Mouse (Mus musculus) heart, embryonic 11.5 days (tissue): ENCODE measurements around the gene Slc31a1. TPM values are rescaled to one million over a fixed set of nuclear protein-coding genes. Genes with fewer than 3 reads are reported as not detected.
A peak's percentile ranks its signal among the peaks of the same experiment; 100 is the strongest.

ENCODE experiments used
- ATAC-seq: fragments of 200-750 bp; cut with Nextera tagmentation; replicated peaks from 2 replicates; pipeline ENCODE4 v1.8.0; 2017; ENCODE audit warnings: moderate library complexity; ENCODE audit not compliant: insufficient number of reproducible peaks, low FRiP score, low TSS enrichment
- H3K27ac ChIP-seq: fragments of 300-500 bp; sonication (generic); 2 replicates; pipeline ENCODE4 v1.5.1; 2014; ENCODE audit warnings: mild to moderate bottlenecking, low read depth, low read length
- H3K27me3 ChIP-seq: fragments of 300-500 bp; sonication (generic); 2 replicates; pipeline ENCODE4 v1.6.1; 2014; ENCODE audit warnings: mild to moderate bottlenecking, low read length, mixed read lengths; ENCODE audit not compliant: control insufficient read depth, insufficient read depth
- H3K36me3 ChIP-seq: fragments of 300-500 bp; sonication (generic); 2 replicates; pipeline ENCODE4 v1.6.1; 2014; ENCODE audit warnings: mild to moderate bottlenecking, low read length, moderate library complexity, mixed read lengths; ENCODE audit not compliant: control insufficient read depth, insufficient read depth
- H3K4me1 ChIP-seq: fragments of 300-500 bp; sonication (generic); 2 replicates; pipeline ENCODE4 v1.6.1; 2014; ENCODE audit warnings: low read length; ENCODE audit not compliant: control insufficient read depth, insufficient read depth
- H3K4me2 ChIP-seq: fragments of 300-500 bp; sonication (generic); 2 replicates; pipeline ENCODE4 v1.6.1; 2014; ENCODE audit warnings: mild to moderate bottlenecking, moderate library complexity
- H3K4me3 ChIP-seq: fragments of 300-500 bp; sonication (generic); 2 replicates; pipeline ENCODE4 v1.5.1; 2014; ENCODE audit warnings: low read depth, low read length
- H3K9ac ChIP-seq: fragments of 300-500 bp; sonication (generic); 2 replicates; pipeline ENCODE4 v1.6.1; 2014; ENCODE audit warnings: mild to moderate bottlenecking, low read depth, low read length, moderate library complexity
- H3K9me3 ChIP-seq: fragments of 300-500 bp; sonication (generic); replicated peaks from 2 replicates; pipeline ENCODE4 v1.6.1; 2016; ENCODE audit warnings: low read length; ENCODE audit not compliant: control insufficient read depth
- WGBS: fragments of 180-500 bp; shearing (Covaris S2); extraction: QIAGEN DNeasy Blood & Tissue Kit; methylation state at CpG from one replicate; pipeline ENCODE4 v1.1.7; 2014; ENCODE audit not compliant: insufficient replicate concordance; 5-methylcytosine and 5-hydroxymethylcytosine counted together
- polyA plus RNA-seq: library from polyadenylated mRNA; unstranded; fragments of >200 nt; fragmentation: Nextera tagmentation; extraction: Ambion mirVana; gene quantifications from 2 replicates; pipeline ENCODE4 v1.2.1, GENCODE M21; 2014

Slc31a1 gene
- polyA plus RNA-seq, 1 experiment from 2014 or later = 39.0 TPM

- no peaks in the 10 kb centered on the region for H3K9me3 ChIP-seq
- WGBS = 90% methylated on average over 6 of the region's 6 CpGs
- H3K27me3 ChIP-seq = no peaks in the 10 kb centered on the region
- H3K4me3 ChIP-seq = no peak overlapping the region
- H3K9ac ChIP-seq = no peak overlapping the region
- H3K4me1 ChIP-seq = peaks cover 21% of the 10 kb centered on the region
- H3K4me2 ChIP-seq = no peak overlapping the region
- no peak for ATAC-seq
- H3K27ac ChIP-seq = no peak overlapping the region
- H3K36me3 ChIP-seq = no peaks in the 10 kb centered on the region; the same call in 1 of the 2 replicates
Observed at GRCm38 (mm10) chr4:62367586-62367985, 7.1 kb downstream of the Slc31a1 start.

- WGBS = 33% methylated on average over 3 of the region's 3 CpGs
- no peaks in the 10 kb centered on the region; the same call in 1 of the 2 replicates for H3K36me3 ChIP-seq
- no peak overlapping the region for H3K9ac ChIP-seq
- H3K4me2 ChIP-seq = no peak overlapping the region
- H3K4me3 ChIP-seq = no peak overlapping the region
- ATAC-seq = no peak
- no peaks in the 10 kb centered on the region for H3K9me3 ChIP-seq
- H3K27ac ChIP-seq = no peak overlapping the region
- H3K27me3 ChIP-seq = no peaks in the 10 kb centered on the region
- peaks cover 25% of the 10 kb centered on the region for H3K4me1 ChIP-seq
Observed at GRCm38 (mm10) chr4:62369091-62369490, 8.6 kb downstream of the Slc31a1 start.

- no peaks in the 10 kb centered on the region for H3K9me3 ChIP-seq
- no peak for ATAC-seq
- H3K27ac ChIP-seq = no peak overlapping the region
- no peak overlapping the region for H3K4me3 ChIP-seq
- no peaks in the 10 kb centered on the region for H3K36me3 ChIP-seq
- WGBS = 50% methylated on average over 1 of the region's 1 CpGs
- peaks cover 34% of the 10 kb centered on the region for H3K4me1 ChIP-seq
- H3K27me3 ChIP-seq = no peaks in the 10 kb centered on the region
- H3K9ac ChIP-seq = no peak overlapping the region
- no peak overlapping the region for H3K4me2 ChIP-seq
Observed at GRCm38 (mm10) chr4:62372410-62372809, 11.9 kb downstream of the Slc31a1 start.

DNA sequence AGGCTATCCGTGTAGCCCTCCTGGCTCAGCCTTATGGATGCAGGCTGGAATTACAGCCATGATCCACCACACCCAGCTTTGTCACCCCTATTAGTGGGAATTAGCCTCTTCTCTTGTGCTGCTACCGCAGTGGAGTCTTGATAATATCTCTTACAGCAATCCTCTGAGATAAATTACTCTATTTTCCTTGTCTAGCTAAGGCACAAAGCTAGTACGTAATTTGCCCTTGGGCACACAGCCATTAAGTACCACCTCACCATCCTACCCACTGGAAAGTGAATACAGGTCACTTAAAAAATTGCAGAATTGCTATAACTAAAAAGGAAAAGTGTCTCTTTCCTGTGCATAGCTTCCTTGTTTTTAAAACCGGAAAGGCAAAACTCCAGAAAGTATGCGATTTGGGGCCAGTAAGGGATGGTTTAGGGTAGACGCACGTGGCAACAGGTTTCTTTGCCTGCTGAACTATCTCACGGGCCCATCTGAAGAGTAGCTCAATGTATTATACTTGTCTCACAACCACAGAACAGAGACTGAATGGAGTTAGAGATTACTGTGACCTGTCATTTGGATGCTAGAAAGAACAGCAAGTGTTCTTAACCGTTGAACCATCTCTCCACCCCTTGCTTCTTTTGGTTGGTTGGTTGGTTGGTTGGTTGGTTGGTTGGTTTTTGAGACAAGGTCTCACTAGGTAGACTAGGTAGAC lies 12.4 kb downstream of the Slc31a1 start:
- ATAC-seq = no peak
- no peak overlapping the region for H3K9ac ChIP-seq
- H3K4me3 ChIP-seq = no peak overlapping the region
- H3K27me3 ChIP-seq = no peaks in the 10 kb centered on the region
- no peaks in the 10 kb centered on the region for H3K36me3 ChIP-seq
- peaks cover 34% of the 10 kb centered on the region for H3K4me1 ChIP-seq
- no peak overlapping the region for H3K4me2 ChIP-seq
- 87% methylated on average over 9 of the region's 9 CpGs for WGBS
- H3K27ac ChIP-seq = no peak overlapping the region
- H3K9me3 ChIP-seq = no peaks in the 10 kb centered on the region

GRCm38 (mm10) chr4:62373668-62374067 lies 13.1 kb downstream of the Slc31a1 start:
- Histone ChIP-seq H3K27ac (no peak overlapping the region), H3K4me3 (no peak overlapping the region), H3K9me3 (no peaks in the 10 kb centered on the region), H3K36me3 (no peaks in the 10 kb centered on the region), H3K27me3 (no peaks in the 10 kb centered on the region), H3K9ac (no peak overlapping the region), H3K4me2 (no peak overlapping the region), H3K4me1 (peaks cover 34% of the 10 kb centered on the region)
- WGBS = 62% methylated on average over 7 of the region's 7 CpGs
- ATAC-seq = no peak

DNA sequence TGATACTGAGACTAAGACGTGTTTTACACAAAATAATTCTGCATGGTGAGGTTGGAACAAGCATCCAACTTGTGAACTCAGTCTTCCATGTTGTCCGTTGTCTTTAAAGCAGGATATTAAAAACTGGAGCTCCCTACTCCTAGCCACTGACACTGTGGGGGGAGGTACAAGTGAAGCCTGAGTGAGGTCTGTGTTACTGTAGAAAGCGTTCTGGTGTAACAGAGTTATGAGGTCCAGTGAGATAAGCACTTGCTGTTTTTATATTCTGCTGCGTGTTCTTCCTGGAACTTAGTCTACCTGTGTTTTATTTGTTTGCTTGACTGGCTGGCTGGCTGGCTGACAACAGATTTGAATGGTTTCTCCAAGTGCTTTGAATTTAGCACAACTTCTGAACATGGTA lies 13.8 kb downstream of the Slc31a1 start:
- Histone ChIP-seq H3K27ac (no peak overlapping the region), H3K4me1 (peaks cover 28% of the 10 kb centered on the region), H3K27me3 (no peaks in the 10 kb centered on the region), H3K4me2 (0 out of 2 replicates have a peak overlapping the region, but pooled peaks have one; percentile 12), H3K36me3 (no peaks in the 10 kb centered on the region), H3K9me3 (no peaks in the 10 kb centered on the region), H3K4me3 (no peak overlapping the region), H3K9ac (0 out of 2 replicates have a peak overlapping the region, but pooled peaks have one; percentile 5)
- no peak for ATAC-seq
- WGBS = 45% methylated on average over 4 of the region's 4 CpGs

- Histone ChIP-seq H3K4me2 (no peak overlapping the region), H3K9me3 (no peaks in the 10 kb centered on the region), H3K36me3 (no peaks in the 10 kb centered on the region), H3K9ac (no peak overlapping the region), H3K4me1 (peaks cover 21% of the 10 kb centered on the region), H3K4me3 (no peak overlapping the region), H3K27ac (no peak overlapping the region), H3K27me3 (no peaks in the 10 kb centered on the region)
- no peak for ATAC-seq
- 84% methylated on average over 2 of the region's 2 CpGs for WGBS
Observed at GRCm38 (mm10) chr4:62376123-62376522, 15.6 kb downstream of the Slc31a1 start.

DNA sequence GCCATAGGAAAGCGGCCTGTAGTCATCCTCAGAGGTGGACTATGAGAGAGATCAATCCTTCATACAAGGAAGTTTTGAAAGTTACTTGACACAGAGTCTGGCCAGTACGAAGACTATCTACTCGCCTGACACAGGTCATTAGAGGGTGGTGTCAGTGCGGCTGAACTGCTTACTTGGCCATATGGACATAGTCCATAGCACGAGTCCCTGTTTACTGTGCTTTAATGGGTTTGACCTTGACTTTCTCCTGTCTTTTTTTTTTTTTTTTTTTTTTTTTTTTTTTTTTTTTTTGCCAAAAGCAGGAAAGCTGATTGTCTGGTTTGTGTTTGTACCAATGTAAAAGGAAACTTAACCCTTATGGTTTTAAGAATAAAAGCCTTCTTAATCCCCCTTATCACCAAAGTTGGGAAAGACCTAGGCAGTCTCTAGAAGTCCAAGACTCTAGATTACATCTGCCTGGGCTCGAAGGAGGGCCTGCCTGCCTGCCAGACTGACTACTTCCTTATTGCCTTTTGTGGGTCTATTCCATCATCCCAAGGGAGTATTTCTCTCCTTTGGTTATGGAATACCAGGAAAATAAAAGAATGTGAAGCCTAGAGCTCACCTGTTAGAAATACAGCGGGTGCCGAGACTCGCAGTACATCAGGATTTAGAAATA lies 19.3 kb downstream of the Slc31a1 start:
- no peak overlapping the region for H3K4me3 ChIP-seq
- 80% methylated on average over 9 of the region's 9 CpGs for WGBS
- no peak overlapping the region for H3K27ac ChIP-seq
- H3K36me3 ChIP-seq = no peaks in the 10 kb centered on the region
- no peaks in the 10 kb centered on the region for H3K9me3 ChIP-seq
- no peak overlapping the region for H3K9ac ChIP-seq
- H3K27me3 ChIP-seq = no peaks in the 10 kb centered on the region
- ATAC-seq = no peak
- no peak overlapping the region for H3K4me2 ChIP-seq
- H3K4me1 ChIP-seq = peaks cover 2% of the 10 kb centered on the region; the same call in 1 of the 2 replicates
